Mouse (Mus musculus) R1 (cell line): ENCODE data around the gene Lin52.

Source experiments
- DNase-seq: peaks from one replicate; pipeline ENCODE4 v3.0.0-alpha.2; 2018; ENCODE audit warnings: low read depth, low spot score

Gene Lin52

DNA sequence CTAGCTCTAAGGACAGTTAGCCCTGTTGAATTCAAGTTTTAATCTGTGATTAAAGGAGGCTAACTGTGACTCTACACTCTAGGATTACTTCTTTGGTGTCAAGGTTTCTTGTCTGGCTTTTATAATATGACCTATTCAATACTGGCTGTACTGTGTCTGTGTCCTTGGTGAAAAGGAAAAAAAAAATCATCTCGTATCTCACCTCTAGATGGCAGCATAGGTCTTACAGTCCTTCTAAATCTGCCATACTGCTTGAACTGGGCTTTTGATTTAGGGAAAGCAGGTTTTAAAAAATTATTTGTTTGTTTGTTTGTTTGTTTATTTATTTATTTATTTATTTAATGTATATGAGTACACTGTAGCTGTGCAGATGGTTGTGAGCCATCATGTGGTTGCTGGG, 17.5 kb downstream of the Lin52 start:
- peak; percentile 66 for DNase-seq

DNA sequence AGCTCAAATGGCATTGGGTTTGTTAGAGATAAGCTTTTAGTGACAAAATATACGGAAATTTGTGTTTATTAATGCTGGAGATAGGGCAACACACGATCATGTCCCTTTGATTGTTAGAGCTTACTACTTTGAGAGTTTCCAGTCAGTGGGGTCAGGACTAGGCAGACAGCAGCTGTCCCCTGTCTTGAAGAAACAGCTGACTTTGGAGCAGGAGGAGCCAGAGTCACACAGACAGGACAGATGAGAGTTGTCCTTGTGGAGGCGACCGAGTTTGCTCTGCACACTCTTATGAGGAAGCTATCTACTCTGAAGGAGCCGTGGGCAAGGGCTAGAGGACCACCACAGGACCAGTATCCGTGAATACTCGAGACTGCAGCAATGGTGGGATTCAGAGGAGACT, 27.7 kb downstream of the Lin52 start:
- no peak for DNase-seq

DNA sequence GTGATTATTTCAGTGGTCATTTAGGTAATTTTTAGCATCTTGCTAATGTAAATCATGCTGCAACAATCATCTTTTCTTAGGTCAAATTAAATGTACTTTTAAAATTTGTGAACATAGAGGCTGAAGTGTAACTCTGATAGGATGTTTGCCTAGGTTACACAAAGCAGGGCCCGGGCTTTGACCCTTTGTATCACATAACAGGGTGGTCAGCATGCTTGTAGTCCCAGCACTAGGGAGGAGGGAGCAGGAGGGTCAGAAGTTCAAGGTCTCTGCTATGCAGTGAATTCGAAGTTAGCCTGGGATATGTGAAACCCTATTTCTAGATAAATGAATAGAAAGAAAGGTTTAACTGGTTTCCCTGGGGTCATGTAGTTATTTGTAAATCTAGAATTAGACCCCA, 30.0 kb downstream of the Lin52 start:
- no peak for DNase-seq

DNA sequence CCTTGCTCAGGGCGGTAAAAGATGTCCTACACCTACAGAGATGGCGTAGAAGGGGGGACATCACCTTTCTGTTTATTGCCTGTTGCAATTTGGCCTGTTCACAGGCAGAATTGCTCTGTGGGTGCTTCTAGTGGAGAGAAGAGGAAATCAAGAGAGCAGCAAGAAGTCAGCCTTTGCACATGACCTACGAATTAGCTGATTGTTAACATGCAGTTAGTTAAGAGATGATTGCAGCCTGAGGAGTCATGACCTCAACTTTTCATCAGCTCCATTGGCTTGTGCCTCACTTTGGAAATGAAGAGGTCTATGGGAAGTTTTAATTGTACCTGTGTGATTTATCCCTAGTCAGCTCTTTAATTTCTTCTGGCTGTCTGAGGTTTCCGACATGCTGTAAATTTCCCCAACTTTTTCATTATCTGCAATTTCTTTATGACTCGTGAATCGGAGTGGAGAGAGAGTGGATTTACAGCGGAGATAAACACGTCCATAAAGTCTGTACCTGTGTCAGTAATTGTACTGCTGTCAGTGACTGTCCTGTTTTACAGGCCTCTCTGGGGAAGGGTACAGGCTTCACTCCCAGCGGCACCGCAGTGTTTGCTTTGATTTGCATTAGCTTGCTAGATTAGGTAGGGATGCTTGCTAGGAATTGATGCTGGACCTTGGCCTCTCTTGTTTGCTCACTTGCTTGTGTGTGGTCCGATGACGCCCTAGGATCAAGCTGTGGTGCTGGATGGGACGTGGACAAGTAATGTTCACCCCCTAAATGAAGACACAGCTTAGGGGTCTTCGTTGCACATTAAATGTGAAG, 31.8 kb downstream of the Lin52 start:
- no peak for DNase-seq

DNA sequence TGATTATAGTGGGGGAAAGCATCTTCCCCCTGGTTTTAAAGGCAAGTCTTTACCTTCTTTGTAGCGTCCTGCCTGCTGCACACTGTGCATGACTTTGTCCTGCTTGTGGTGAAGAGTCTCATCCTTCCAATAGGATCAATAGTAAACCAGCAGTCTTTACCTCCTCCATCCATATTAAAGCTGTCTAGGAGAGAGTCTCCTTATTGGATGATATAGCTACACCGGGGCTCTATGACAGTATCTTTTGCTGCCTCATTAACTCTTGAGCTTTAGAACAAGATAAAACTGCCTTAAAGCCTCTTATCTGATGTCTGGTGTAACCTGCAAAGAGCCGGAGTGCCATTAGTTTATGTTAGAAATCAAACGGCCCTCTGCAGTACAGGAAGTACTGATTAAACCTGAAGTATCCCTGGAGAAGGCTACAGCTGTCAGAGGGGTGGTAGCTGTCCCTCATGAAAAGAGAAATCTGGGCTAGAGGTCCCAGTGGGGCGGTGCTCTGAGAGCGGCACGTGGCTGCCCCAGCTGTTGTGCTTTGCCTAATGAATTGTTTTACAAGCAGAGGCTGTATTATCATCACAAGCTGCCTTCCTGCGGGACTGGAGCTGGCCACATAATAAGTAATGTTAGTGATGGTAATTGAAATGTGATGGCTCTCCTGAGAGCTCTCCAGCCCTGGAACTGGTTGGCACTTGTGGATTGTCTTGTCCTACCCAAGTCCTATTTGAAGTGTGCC, 36.3 kb downstream of the Lin52 start:
- peak; percentile 37 for DNase-seq

DNA sequence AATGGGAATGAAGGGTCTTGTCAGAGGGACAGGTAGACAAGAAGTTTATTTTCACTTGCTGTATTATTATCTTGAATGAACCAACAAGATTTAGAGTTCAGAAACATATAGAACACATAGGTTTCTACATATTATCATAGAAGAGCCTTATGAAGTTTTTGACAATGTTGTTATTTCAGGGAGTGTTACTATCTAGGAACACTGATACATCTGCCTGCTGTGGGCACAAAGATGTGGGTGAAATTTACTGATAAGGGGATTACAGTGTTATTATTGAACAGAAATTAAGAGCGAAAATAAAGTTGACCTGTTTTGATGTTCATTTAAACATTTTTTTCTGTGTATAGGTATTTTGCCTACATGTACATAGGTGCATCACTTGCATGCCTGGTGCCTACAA, 45.6 kb downstream of the Lin52 start:
- no peak for DNase-seq

DNA sequence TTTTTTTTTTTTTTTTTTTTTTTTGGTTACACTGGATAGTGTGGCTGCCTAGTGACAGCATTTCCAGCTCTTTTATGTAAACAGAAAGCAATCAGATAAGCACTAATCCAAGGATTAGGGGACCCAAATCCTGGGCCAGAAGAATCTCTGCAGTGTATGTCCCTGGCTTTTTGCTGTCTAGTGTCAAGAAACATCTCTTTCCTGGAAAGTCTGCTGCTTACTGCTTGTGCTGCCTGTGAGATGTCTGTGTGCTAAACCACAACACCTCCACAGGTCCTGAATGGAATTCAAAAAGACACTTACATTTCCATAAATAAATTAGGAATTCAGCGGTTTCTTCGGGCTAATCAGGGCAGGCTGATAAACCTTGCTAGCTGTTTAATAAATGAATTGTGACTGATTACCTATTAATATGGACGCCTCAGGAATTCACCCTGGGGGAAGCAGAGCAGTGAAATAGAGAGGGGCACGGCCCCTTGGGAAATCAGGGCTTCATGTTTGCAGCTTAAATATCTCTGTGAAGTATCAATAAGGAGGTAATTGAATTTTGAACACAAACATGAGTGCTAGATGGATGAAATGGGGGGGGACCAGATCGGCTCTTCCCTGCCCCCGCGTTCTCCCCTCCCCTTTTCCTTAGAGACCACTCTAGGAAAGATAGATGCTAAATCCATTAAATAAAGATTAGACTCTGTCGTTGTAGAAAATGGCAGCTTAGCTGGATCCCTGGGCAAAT, 49.5 kb downstream of the Lin52 start:
- DNase-seq: no peak

DNA sequence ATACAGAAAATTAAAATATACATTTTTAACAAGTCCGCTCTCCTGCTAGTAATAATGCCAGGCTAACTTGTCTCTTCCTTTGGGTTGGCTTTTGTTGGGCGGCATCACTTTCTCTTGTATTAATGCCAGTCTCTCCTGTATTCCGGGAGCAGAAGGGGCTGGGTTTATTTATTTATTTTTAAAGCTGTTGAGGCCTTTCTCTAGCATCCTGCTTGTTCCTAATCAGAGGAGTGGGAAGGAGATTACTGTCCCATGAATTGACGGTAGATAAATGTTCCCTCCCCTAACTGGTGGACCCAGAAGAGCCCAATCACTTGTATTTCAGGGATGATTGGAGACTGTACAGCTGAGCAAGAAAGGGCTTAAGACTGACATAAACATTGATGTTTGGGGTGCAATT, 50.1 kb downstream of the Lin52 start:
- no peak for DNase-seq

DNA sequence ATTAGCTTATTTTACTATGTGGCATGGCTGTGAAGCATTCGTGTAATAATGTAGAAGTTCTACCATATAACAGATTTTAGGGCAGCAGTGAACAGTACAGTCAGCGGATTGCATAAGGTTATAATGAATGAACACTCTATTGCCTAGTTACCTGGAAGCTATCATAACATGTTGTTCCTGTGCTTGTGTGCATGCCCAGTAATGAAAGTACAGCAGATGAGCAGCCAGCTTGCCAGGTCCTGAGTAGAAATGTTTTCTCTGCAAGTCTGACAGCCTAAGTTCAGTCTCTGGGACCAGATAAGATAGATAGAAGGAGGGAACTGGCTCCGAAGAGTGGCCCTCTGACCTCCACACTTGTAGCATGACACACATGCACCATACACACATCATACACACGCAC, 55.6 kb downstream of the Lin52 start:
- no peak for DNase-seq

DNA sequence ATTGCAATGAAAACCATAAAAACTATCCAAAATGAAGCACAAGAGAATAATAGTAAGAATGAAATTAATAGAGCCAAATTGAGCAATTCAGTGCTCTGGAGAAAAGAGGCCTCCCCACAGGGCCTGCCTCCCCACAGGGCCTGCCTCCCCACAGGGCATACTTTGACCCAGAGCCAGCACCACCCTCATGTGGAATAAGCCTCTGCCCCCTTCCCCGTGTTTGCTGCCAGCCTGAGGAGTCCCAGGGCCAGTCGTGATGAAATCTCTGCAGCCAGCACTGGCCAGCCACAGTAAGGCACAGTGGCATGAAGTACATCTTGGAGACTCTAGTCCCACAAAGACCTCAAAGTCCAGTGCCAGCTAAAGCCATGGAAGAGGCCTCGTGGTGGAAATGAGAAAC, 60.8 kb downstream of the Lin52 start:
- DNase-seq: no peak

DNA sequence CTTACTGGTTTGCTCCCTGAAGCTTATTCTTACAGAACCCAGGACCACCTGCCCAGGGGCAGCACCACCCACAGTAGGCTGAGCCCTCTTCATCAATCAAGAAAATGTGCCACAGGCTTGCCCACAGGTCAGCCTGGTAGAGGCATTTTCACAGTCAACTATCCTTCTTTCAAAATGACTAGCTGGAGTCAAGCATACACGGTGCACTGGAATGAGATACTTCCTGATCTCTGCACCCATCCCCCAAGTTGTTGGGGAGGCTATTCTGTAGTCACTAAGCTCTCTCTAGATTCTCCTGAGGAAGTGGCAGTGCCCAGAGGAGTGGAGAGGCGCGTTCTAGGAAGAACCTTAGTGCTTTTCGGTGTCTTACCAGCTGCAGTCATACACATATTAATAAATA, 64.3 kb downstream of the Lin52 start:
- DNase-seq: no peak

DNA sequence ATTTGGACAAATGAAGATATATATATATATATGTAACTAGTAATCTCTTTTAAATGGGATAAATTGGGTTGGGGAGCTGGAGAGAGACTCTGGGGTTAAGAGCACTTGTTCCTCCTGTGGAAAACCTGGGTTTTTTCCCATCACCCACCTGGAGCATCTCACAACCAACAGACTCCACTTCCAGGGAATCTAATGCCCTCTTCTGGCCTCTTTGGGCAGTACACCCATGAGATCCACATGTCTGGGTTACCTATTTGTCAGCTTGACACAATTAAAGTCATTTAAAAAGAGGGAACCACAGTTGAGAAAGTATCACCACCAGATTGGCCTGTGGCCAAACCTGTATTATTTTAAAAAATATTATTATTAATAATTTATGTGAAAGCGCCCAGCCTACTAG, 65.4 kb downstream of the Lin52 start:
- peak; percentile 81 for DNase-seq

DNA sequence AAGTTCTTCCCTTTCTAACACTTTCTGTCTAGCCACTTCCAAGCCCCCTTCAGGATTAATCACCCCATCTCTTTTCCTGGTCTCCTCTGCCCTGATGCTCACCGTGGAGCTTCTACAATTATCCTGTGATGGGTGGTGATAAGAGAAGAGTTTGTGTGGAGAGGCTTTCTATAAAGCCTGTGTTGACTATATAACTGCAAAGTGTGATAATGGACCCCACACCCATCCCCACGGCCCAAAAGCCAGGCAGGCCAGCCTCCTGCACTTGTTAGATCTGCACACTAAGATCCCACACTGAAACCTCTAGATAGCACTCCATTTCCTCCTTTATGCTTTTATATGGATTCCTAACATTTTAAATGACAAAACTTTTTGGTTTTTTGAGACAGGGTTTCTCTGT, 66.8 kb downstream of the Lin52 start:
- DNase-seq: no peak

DNA sequence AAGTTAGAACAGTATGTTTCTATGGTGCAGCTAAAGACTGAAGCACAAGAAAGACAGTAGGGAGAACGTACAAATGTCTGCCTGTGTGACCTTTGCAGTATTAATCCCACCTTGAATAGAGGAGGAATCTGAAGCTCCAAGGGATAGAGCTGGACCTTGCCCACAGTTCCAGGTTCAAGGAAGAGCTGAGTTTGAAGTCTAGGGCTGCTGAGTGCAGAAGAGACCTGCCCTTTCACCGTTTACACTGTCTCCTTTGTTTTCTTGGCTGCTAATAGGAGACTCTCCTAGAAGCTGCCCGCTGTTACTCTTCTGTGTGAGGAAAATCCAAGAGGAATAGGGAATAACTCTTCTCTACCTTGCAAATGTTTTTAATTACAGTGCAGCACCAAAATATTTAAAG, 72.5 kb downstream of the Lin52 start:
- DNase-seq: no peak

DNA sequence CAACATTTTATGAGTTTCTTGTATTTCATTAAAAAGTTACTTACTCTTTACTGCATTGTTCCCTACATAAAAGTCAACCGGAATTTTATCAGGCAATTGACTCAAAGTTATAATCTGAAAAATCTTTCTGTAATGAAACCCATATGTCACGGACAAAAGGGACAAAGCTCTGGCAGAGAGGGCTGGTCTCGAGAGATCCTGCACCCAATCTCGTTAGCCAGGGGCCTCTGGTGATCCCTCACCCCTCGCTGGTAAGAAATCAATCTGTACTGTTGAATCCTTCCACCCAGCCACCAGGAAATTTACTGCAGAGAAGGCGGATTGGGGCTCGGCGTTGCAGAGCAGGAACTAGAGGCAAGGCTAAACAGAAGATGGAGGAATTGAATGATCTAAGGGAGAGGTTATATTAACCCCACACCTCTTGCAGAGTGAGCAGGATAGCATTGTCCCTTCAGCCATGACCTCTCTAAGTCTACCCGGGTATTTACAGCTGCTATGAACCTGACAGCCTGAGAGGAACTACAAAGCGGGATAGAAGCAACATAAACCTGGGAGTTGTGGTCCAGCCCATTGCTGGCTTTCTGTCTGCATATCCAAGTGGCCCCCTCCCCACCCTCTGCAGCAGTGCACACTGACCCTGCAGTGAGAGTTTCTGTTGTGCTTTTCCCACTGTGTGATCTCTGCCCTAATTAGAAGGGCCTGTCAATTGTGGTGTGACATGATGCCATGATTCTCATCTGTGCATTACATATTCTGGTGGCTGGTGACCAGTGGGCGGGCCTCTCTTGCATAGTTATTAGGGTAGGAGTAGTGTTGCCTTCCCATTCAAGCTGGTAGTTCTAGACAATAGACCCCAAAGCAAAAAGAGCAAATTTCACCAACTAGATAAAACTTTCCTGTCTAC, 73.2 kb downstream of the Lin52 start:
- no peak for DNase-seq

DNA sequence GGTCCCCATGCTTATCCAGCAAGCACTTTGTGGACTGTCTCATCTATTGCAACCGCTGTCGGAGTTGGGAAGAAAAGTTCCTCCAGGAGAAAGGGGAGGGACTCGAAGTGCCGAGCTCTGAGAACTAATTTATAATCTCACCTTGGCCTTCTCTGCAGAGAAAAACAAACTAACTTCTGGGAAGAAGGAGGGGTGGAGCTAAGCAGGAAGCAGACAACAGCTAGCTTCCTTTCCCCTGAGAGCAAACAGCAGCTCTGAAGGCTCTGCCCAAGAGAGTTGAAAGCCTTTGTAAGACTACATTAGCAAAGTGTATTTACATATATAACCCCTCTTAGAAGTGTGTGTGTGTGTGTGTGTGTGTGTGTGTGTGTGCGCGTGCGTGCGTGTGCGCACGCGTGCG, 74.2 kb downstream of the Lin52 start:
- peak; percentile 31 for DNase-seq

DNA sequence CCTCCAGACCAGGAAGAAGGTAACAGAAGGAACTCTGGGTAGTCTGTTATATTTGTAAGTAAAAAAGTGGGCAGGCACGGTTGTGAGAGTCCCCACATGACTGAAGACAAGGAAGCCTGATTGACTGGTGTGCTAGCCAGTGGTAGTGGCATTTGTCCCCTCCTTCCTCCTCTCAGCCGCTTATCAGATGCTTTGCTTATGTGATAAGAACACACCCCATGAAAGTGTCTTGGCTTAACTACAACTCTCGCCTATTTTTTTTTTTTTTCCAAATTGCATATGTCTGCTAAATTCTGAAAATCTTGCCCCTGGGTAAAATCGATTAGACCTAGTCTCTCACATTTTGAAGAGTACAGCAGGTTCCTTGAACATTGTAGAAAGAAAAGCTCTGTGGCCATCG, 79.2 kb downstream of the Lin52 start:
- no peak for DNase-seq

DNA sequence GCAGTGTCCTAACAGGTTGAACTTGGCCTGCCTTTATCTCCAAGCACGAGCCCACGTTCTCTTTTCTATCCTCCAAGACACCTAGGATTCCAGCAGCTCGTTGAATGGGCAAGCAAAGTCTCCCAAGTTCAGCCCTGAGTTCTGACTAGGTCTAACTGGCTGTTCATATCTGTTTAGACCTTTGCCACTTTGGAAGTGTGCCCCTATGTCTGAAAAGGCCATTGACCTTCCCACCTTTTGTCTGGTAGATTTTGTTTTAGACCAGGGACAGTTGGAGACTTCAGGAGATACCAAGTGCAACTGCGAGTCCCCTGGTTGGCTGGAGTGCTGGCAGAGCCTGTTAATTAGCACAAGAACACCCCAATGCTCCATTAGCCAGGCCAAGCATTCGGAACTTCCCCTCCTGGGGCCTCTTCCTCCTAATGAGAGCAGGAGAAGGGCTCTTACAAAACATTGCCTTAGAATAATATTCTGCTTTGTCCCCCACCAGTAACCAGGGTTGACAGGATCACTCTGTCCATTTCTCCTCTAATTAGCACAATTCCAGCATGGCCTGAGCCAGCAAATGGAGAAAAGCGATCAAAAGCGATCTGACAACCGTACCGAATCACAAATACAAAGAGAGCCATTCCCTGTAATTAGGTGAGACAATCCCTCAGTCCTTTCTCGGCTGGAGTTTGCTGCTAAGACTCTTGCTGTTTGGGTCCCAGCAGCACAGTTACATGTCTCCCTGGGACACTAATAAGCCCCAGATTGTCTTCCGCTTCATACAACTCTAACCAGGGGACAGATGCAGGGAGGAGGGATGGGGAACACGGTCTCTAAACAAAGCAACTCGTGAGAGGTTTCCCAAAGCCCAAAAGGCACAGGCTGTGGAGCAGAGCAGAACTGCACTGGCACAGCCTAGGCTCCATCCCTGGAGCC, 80.9 kb downstream of the Lin52 start:
- DNase-seq: no peak

DNA sequence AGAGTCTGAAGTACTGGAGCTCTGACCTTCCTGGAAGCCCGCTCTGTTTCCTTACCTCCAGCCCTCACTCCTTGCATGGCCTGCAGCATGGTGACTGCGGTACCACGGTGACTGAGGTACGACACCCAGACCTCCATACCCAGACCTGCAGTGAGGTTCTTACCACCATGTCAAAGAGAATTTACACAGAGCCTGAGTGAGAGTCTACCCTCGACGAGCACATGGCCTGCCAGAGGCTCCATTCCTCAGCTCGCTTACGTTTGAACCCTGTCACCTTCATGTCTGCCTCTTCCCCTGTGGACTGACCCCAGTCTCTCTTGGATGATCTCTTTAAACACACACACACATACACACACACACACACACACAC, 81.6 kb downstream of the Lin52 start:
- no peak for DNase-seq

DNA sequence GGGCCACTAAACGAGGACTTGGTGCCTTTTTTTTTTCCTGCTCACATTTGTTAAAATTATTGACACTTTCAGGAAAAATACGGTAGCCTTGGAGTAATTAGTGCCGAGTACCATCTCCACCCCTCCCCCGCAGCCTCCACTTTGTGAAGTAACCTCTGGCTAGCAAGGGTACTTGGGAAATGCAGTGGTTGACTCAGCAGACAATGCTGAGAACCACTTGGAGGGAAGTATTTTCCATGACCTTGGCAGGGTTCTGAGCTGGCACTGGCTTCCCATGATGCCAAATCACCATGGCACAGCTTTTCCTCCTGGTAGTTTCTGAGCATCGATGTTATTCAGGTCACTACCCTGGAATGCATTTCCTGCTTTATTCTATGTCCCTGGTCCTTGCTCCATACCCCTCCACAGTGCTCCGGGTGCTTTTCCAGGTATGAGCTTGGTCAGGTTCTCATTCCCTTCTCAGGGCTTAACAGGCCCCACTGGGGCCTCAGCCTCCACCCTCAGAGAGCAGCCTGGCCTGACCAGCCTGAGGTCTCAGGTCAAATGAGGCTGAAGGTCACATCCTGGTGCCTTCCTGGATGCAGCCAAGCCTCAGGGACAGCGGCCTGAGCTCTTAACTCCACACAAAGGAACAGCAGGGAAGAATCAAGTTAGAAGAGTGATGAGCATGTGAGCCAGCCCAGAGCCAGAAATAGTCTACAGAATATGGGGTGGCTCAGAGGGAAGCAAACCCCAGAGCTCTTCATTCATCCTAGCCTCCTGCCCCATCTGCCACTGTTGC, 82.7 kb downstream of the Lin52 start:
- DNase-seq: peak; percentile 87
